Mouse (Mus musculus): Measurements from ENCODE around the gene Dpp10.

DNA sequence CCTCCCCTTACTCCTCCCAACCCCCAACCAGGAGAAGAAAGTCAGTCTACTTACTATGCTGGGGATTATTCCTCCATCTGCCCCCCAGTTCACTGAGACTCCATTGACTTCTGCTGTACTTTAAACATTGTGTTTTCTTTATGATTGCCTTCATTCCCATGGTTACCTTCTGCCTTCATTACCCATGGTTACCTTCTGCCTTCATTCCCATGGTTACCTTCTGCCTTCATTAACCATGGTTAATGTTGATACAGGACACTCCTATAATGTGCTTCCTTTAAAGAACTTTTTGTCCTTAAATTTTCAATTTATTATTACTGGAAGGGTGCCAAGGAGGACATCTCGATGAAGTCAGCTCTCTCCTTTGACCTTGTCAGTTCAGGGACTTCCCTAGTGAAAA is 158.1 kb downstream of the Dpp10 start:
- no peak for TF ChIP-seq CTCF (IDR thresholded peaks at IDR 0.05; ENCODE audit: low read depth)
- no peak for TF ChIP-seq EP300 (IDR thresholded peaks at IDR 0.05; ENCODE audit: low read depth)
